Mouse (Mus musculus) forebrain, embryonic 14.5 days (tissue): ENCODE measurements around the gene Ube2d3. TPM values are rescaled to one million over a fixed set of nuclear protein-coding genes. Genes with fewer than 3 reads are reported as not detected.
A peak's percentile ranks its signal among the peaks of the same experiment; 100 is the strongest.
"Not testable (repeated sequence)": the region's sequence is repeated elsewhere in the genome, so short reads cannot be mapped to it uniquely, and the experiment has no call there.

Source experiments
- ATAC-seq: fragments of 200-750 bp; cut with Nextera tagmentation; 2 replicates; pipeline ENCODE4 v1.8.0; 2017; ENCODE audit warnings: mild to moderate bottlenecking, moderate library complexity
- DNase-seq: peaks from one replicate; pipeline ENCODE4 v3.0.0-alpha.2; 2015; ENCODE audit warnings: low spot score
- H3K27ac ChIP-seq: fragments of 300-500 bp; sonication (generic); 2 replicates; pipeline ENCODE4 v1.5.1; 2014; ENCODE audit warnings: low read depth, mild to moderate bottlenecking, control low read depth, low read length, moderate library complexity
- H3K27me3 ChIP-seq: fragments of 300-500 bp; sonication (generic); replicated peaks from 2 replicates; pipeline ENCODE4 v1.6.1; 2014; ENCODE audit warnings: low read length, control low read depth, mixed read lengths; ENCODE audit not compliant: control insufficient read depth, insufficient read depth
- H3K36me3 ChIP-seq: fragments of 300-500 bp; sonication (generic); 2 replicates; pipeline ENCODE4 v1.6.1; 2014; ENCODE audit warnings: low read length, control low read depth; ENCODE audit not compliant: control insufficient read depth, insufficient read depth
- H3K4me1 ChIP-seq: fragments of 300-500 bp; sonication (generic); 2 replicates; pipeline ENCODE4 v1.6.1; 2014; ENCODE audit warnings: antibody characterized with exemption, low read length, control low read depth; ENCODE audit not compliant: control insufficient read depth, insufficient read depth
- H3K4me2 ChIP-seq: fragments of 300-500 bp; sonication (generic); 2 replicates; pipeline ENCODE4 v1.6.1; 2014; ENCODE audit warnings: mild to moderate bottlenecking, control low read depth, low read length
- H3K4me3 ChIP-seq: fragments of 300-500 bp; sonication (generic); 2 replicates; pipeline ENCODE4 v1.5.1; 2014; ENCODE audit warnings: low read depth, low read length, control low read depth
- H3K9ac ChIP-seq: fragments of 300-500 bp; sonication (generic); 2 replicates; pipeline ENCODE4 v1.6.1; 2014; ENCODE audit warnings: mild to moderate bottlenecking, low read length, control low read depth, moderate library complexity
- H3K9me3 ChIP-seq: fragments of 300-500 bp; sonication (generic); replicated peaks from 2 replicates; pipeline ENCODE4 v1.6.1; 2016; ENCODE audit warnings: low read length, control low read depth, mixed read lengths; ENCODE audit not compliant: control insufficient read depth
- WGBS: fragments of 180-500 bp; shearing (Covaris S2); extraction: QIAGEN DNeasy Blood & Tissue Kit; methylation state at CpG from one replicate; pipeline ENCODE4 v1.1.7; 2014; 5-methylcytosine and 5-hydroxymethylcytosine counted together
- polyA plus RNA-seq: library from polyadenylated mRNA; unstranded; fragments of >200 nt; fragmentation: Nextera tagmentation; extraction: Ambion mirVana; gene quantifications from 2 replicates; pipeline ENCODE4 v1.2.1, GENCODE M21; 2014

Gene Ube2d3
- polyA plus RNA-seq, 1 experiment from 2014 or later, result 473 TPM

GRCm38 (mm10) chr3:135479090-135479489 lies 41.1 kb downstream of the Ube2d3 start:
- not testable (repeated sequence) for DNase-seq, H3K9ac ChIP-seq, H3K9me3 ChIP-seq, H3K4me2 ChIP-seq, H3K27ac ChIP-seq, H3K27me3 ChIP-seq, H3K36me3 ChIP-seq, H3K4me3 ChIP-seq, H3K4me1 ChIP-seq, ATAC-seq
- 87% methylated on average over 5 of the region's 5 CpGs for WGBS

GRCm38 (mm10) chr3:135480767-135481166 lies 42.8 kb downstream of the Ube2d3 start:
- Histone ChIP-seq H3K27ac (no peak overlapping the region), H3K4me2 (no peak overlapping the region), H3K9ac (no peak overlapping the region), H3K4me3 (no peak overlapping the region), H3K4me1 (no peaks in the 10 kb centered on the region), H3K36me3 (no peaks in the 10 kb centered on the region), H3K9me3 (no peaks in the 10 kb centered on the region), H3K27me3 (no peaks in the 10 kb centered on the region)
- no peak for DNase-seq
- WGBS, result 92% methylated on average over 6 of the region's 6 CpGs
- ATAC-seq, result no peak

- WGBS, result 85% methylated on average over 3 of the region's 3 CpGs
- Histone ChIP-seq H3K4me1 (no peaks in the 10 kb centered on the region), H3K4me3 (no peak overlapping the region), H3K27ac (no peak overlapping the region), H3K4me2 (no peak overlapping the region), H3K27me3 (no peaks in the 10 kb centered on the region), H3K9ac (no peak overlapping the region), H3K9me3 (no peaks in the 10 kb centered on the region), H3K36me3 (no peaks in the 10 kb centered on the region)
- DNase-seq (no peak), ATAC-seq (no peak)
These were observed 43.7 kb downstream of the Ube2d3 start for GRCm38 (mm10) chr3:135481608-135482007.

- not testable (repeated sequence) for DNase-seq, H3K9me3 ChIP-seq, H3K4me1 ChIP-seq, H3K36me3 ChIP-seq, ATAC-seq, H3K9ac ChIP-seq, H3K27me3 ChIP-seq, H3K27ac ChIP-seq
- Histone ChIP-seq H3K4me3 (0 out of 2 replicates have a peak overlapping the region, but pooled peaks have one; percentile 56), H3K4me2 (peak overlapping the region; percentile 98; the same call in 1 of the 2 replicates)
- WGBS, result 83% methylated on average over 15 of the region's 15 CpGs
These were observed 46.7 kb downstream of the Ube2d3 start for GRCm38 (mm10) chr3:135484650-135485049.

- no peak within 1 kb of the TSS for H3K27ac ChIP-seq
- peak within 1 kb of the TSS; percentile 98 for H3K4me2 ChIP-seq
- DNase-seq, result peak; percentile 59
- ATAC-seq, result peak; percentile 91
- H3K9me3 ChIP-seq, result no peaks in the 10 kb centered on the region
- H3K4me3 ChIP-seq, result peak within 1 kb of the TSS; percentile 56
- H3K36me3 ChIP-seq, result no peaks in the 10 kb centered on the region
- H3K9ac ChIP-seq, result peak within 1 kb of the TSS; percentile 71
- no peaks in the 10 kb centered on the region for H3K27me3 ChIP-seq
- WGBS, result 2% methylated on average over 48 of the region's 48 CpGs
- H3K4me1 ChIP-seq, result no peaks in the 10 kb centered on the region
These were observed 47.4 kb downstream of the Ube2d3 start, which contains the start of gene Manba for GRCm38 (mm10) chr3:135485128-135485899. TSS of gene Manba (plus strand) at chr3:135485611.

GRCm38 (mm10) chr3:135485900-135486241 lies 47.9 kb downstream of the Ube2d3 start:
- Histone ChIP-seq H3K9ac (peak overlapping the region; percentile 71), H3K4me1 (no peaks in the 10 kb centered on the region), H3K4me3 (peak overlapping the region; percentile 56), H3K27me3 (no peaks in the 10 kb centered on the region), H3K27ac (no peak overlapping the region), H3K36me3 (no peaks in the 10 kb centered on the region), H3K4me2 (peak overlapping the region; percentile 98), H3K9me3 (no peaks in the 10 kb centered on the region)
- no peak for ATAC-seq
- 15% methylated on average over 9 of the region's 9 CpGs for WGBS
- DNase-seq, result no peak

- no peaks in the 10 kb centered on the region for H3K9me3 ChIP-seq
- H3K4me2 ChIP-seq, result peak overlapping the region; percentile 98; the same call in 1 of the 2 replicates
- H3K4me1 ChIP-seq, result no peaks in the 10 kb centered on the region
- H3K9ac ChIP-seq, result no peak overlapping the region
- ATAC-seq (no peak), DNase-seq (no peak)
- WGBS, result 74% methylated on average over 5 of the region's 5 CpGs
- no peak overlapping the region for H3K27ac ChIP-seq
- H3K4me3 ChIP-seq, result no peak overlapping the region
- no peaks in the 10 kb centered on the region for H3K36me3 ChIP-seq
- H3K27me3 ChIP-seq, result no peaks in the 10 kb centered on the region
These were observed 48.4 kb downstream of the Ube2d3 start for GRCm38 (mm10) chr3:135486351-135486750.

GRCm38 (mm10) chr3:135487803-135488202 lies 49.9 kb downstream of the Ube2d3 start:
- Histone ChIP-seq H3K4me1 (no peaks in the 10 kb centered on the region), H3K4me3 (no peak overlapping the region), H3K9ac (no peak overlapping the region), H3K27ac (no peak overlapping the region), H3K27me3 (no peaks in the 10 kb centered on the region), H3K4me2 (no peak overlapping the region), H3K36me3 (no peaks in the 10 kb centered on the region), H3K9me3 (no peaks in the 10 kb centered on the region)
- DNase-seq (no peak), ATAC-seq (no peak)
- WGBS, result 90% methylated on average over 4 of the region's 4 CpGs

- ATAC-seq (no peak), DNase-seq (no peak)
- 86% methylated on average over 5 of the region's 5 CpGs for WGBS
- H3K4me1 ChIP-seq, result no peaks in the 10 kb centered on the region
- H3K36me3 ChIP-seq, result no peaks in the 10 kb centered on the region
- no peak overlapping the region for H3K4me3 ChIP-seq
- H3K27ac ChIP-seq, result no peak overlapping the region
- no peak overlapping the region for H3K4me2 ChIP-seq
- no peak overlapping the region for H3K9ac ChIP-seq
- no peaks in the 10 kb centered on the region for H3K9me3 ChIP-seq
- H3K27me3 ChIP-seq, result no peaks in the 10 kb centered on the region
These were observed 52.0 kb downstream of the Ube2d3 start for GRCm38 (mm10) chr3:135489865-135490520.
